Comparison of ENCODE assay signal across 44 mouse cellular contexts in the genomic region with DNA sequence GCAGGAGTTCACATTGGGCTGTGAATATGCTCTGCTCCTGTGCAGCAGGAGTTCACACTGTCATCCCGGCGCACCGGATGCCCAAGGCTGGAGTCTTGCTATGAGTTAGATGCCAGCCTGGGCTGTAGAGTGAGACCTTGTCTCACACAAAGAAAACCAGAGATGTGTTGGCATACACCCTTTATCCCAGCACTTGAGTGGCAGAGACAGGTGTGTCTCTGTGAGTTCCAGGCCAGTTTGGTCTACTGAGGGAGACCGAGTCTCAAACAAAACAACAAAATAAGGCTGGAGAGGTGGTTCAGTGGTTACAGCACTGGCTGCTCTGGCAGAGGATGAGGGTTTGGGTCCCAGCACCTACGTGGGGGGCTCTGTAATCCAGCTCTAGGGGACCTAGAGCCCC. TPM values are rescaled to one million over a fixed set of nuclear protein-coding genes. Genes with fewer than 3 reads are reported as not detected.
"Had no signal": no experiment of that assay in that cellular context is flagged by ENCODE, and none has a peak within 500 bp of the region (broad histone marks: within the 10 kb centered on the region; RNA-seq: fewer than 3 reads in every experiment).

No protein-coding gene starts in this region.

- H3K27ac ChIP-seq: heart, embryonic 13.5 days; heart, embryonic 15.5 days; hindbrain, embryonic 10.5 days; hindbrain, embryonic 13.5 days; hindbrain, embryonic 14.5 days; hindbrain, embryonic 15.5 days; hindbrain, postnatal 0 days; intestine, embryonic 15.5 days; kidney, embryonic 15.5 days; kidney, postnatal 0 days; layer of hippocampus, adult 2 months; left cerebral cortex, adult 2 months had no signal

- ATAC-seq: hindbrain, embryonic 16.5 days; hindbrain, postnatal 0 days; inflammation-experienced regulatory T-cells, adult 6 months; intestine, embryonic 15.5 days; intestine, embryonic 16.5 days; intestine, postnatal 0 days had no signal

- DNase-seq: heart, postnatal 10 days; heart, postnatal 14 days; heart, postnatal 36 days; heart, postnatal 4 days; kidney, adult 11 months; kidney, adult 18-20 months; kidney, adult 2 months; kidney, adult 8-10 months; kidney, adult 9 months; kidney, postnatal 10 days; kidney, postnatal 14 days; kidney, postnatal 25 days; kidney, postnatal 36 days; kidney, postnatal 4 days; layer of hippocampus, adult 9-11 months; layer of hippocampus, postnatal 36 days had no signal

- H3K9ac ChIP-seq: heart, embryonic 12.5 days; heart, embryonic 15.5 days; hindbrain, embryonic 13.5 days; hindbrain, embryonic 14.5 days; hindbrain, embryonic 15.5 days; intestine, embryonic 15.5 days; kidney, embryonic 15.5 days had no signal

- H3K36me3 ChIP-seq: heart, embryonic 12.5 days; heart, embryonic 13.5 days; heart, embryonic 15.5 days; hindbrain, embryonic 10.5 days; hindbrain, embryonic 13.5 days; hindbrain, embryonic 15.5 days; intestine, embryonic 15.5 days; kidney, embryonic 15.5 days had no signal

- H3K9me3 ChIP-seq: heart, embryonic 12.5 days; heart, embryonic 13.5 days; heart, embryonic 15.5 days; hindbrain, embryonic 10.5 days; hindbrain, embryonic 13.5 days; hindbrain, embryonic 15.5 days; intestine, embryonic 15.5 days; kidney, embryonic 15.5 days had no signal

- H3K4me3 ChIP-seq: heart, embryonic 12.5 days; heart, embryonic 13.5 days; heart, embryonic 15.5 days; hindbrain, embryonic 10.5 days; hindbrain, embryonic 13.5 days; hindbrain, embryonic 15.5 days; intestine, embryonic 15.5 days; kidney, embryonic 15.5 days; layer of hippocampus, adult 2 months; left cerebral cortex, adult 2 months had no signal

- H3K4me2 ChIP-seq: heart, embryonic 11.5 days; heart, embryonic 12.5 days; heart, embryonic 13.5 days; heart, embryonic 15.5 days; hindbrain, embryonic 13.5 days; hindbrain, embryonic 14.5 days; hindbrain, embryonic 15.5 days; intestine, embryonic 15.5 days; kidney, embryonic 15.5 days had no signal

RNA-seq across cellular contexts. Expression of a gene that starts 16.1 kb away (rescaled TPM):
- total RNA-seq: heart, postnatal 10 days; heart, postnatal 14 days; heart, postnatal 36 days; hematopoietic stem cell, adult 5-6 weeks; layer of hippocampus, adult 2 months; layer of hippocampus, postnatal 14 days; layer of hippocampus, postnatal 25 days; left cerebral cortex, adult 18-20 months; left cerebral cortex, adult 2 months; left cerebral cortex, adult 8-10 months had no signal
- polyA plus RNA-seq: heart, embryonic 11.5 days; heart, embryonic 12.5 days; heart, embryonic 13.5 days; heart, embryonic 14.5 days; heart, embryonic 15.5 days; heart, embryonic 16.5 days; heart, postnatal 0 days; inflammation-experienced regulatory T-cells, adult 6 months; kidney, adult 2 months; kidney, embryonic 14.5 days; kidney, embryonic 15.5 days; kidney, embryonic 16.5 days; kidney, postnatal 0 days had no signal
